Mouse (Mus musculus): ENCODE measurements around the gene Esrra. TPM values are rescaled to one million over a fixed set of nuclear protein-coding genes. Genes with fewer than 3 reads are reported as not detected.
A peak's percentile ranks its signal among the peaks of the same experiment; 100 is the strongest.
"Not testable (repeated sequence)": the region's sequence is repeated elsewhere in the genome, so short reads cannot be mapped to it uniquely, and the experiment has no call there.

Esrra gene
- polyA plus RNA-seq, 1 experiment from 2014 or later = 23.0 TPM

- H3K4me3 ChIP-seq (replicated peaks; ENCODE audit: low read depth, low read length) = no peak overlapping the region
- peaks cover 24% of the 10 kb centered on the region for H3K36me3 ChIP-seq (ENCODE audit: insufficient read depth, low read length)
- H3K9ac ChIP-seq (ENCODE audit: low read depth, low read length) = no peak overlapping the region
- H3K9me3 ChIP-seq (replicated peaks; ENCODE audit: low read length) = no peaks in the 10 kb centered on the region
- DNase-seq (ENCODE audit: low spot score) (no peak), ATAC-seq (replicated peaks; ENCODE audit: low FRiP score, low read depth) (no peak)
- H3K4me1 ChIP-seq (replicated peaks; ENCODE audit: insufficient read depth, low read length) = peaks cover 14% of the 10 kb centered on the region
- no peak overlapping the region for H3K4me2 ChIP-seq (ENCODE audit: low read length)
- no peaks in the 10 kb centered on the region for H3K27me3 ChIP-seq (ENCODE audit: insufficient read depth, low read length)
- WGBS = 89% methylated on average over 15 of the region's 15 CpGs
- H3K27ac ChIP-seq = no peak overlapping the region
- no peak for TF ChIP-seq CTCF (IDR thresholded peaks at IDR 0.05; ENCODE audit: low read depth)
Observed at GRCm38 (mm10) chr19:6912205-6912970, 9.2 kb downstream of the Esrra start.

GRCm38 (mm10) chr19:6911101-6912074, 10.2 kb downstream of the Esrra start:
- ATAC-seq (replicated peaks; ENCODE audit: low FRiP score, low read depth) (no peak), DNase-seq (ENCODE audit: low spot score) (no peak)
- 0 out of 2 replicates have a peak overlapping the region, but pooled peaks have one; percentile 18 for H3K9ac ChIP-seq (ENCODE audit: low read depth, low read length)
- peaks cover 32% of the 10 kb centered on the region for H3K36me3 ChIP-seq (ENCODE audit: insufficient read depth, low read length)
- H3K27me3 ChIP-seq (ENCODE audit: insufficient read depth, low read length) = no peaks in the 10 kb centered on the region
- no peak overlapping the region for H3K27ac ChIP-seq
- TF ChIP-seq CTCF (IDR thresholded peaks at IDR 0.05; ENCODE audit: low read depth) = no peak
- H3K9me3 ChIP-seq (replicated peaks; ENCODE audit: low read length) = no peaks in the 10 kb centered on the region
- peaks cover 15% of the 10 kb centered on the region for H3K4me1 ChIP-seq (replicated peaks; ENCODE audit: insufficient read depth, low read length)
- H3K4me3 ChIP-seq (replicated peaks; ENCODE audit: low read depth, low read length) = no peak overlapping the region
- WGBS = 86% methylated on average over 19 of the region's 19 CpGs
- peak overlapping the region; percentile 61 for H3K4me2 ChIP-seq (ENCODE audit: low read length)

GRCm38 (mm10) chr19:6910306-6910705, 11.3 kb downstream of the Esrra start:
- DNase-seq (ENCODE audit: low spot score) = peak; percentile 72
- peak overlapping the region; percentile 98 for H3K27ac ChIP-seq
- TF ChIP-seq CTCF (IDR thresholded peaks at IDR 0.05; ENCODE audit: low read depth) = peak; percentile 3; the same call in 1 of the 2 replicates
- WGBS = 1% methylated on average over 30 of the region's 30 CpGs
- not testable (repeated sequence) for H3K9me3 ChIP-seq (replicated peaks; ENCODE audit: low read length); H3K27me3 ChIP-seq (ENCODE audit: insufficient read depth, low read length)
- peak overlapping the region; percentile 52 for H3K4me3 ChIP-seq (replicated peaks; ENCODE audit: low read depth, low read length)
- peak overlapping the region; percentile 58 for H3K9ac ChIP-seq (ENCODE audit: low read depth, low read length)
- ATAC-seq (replicated peaks; ENCODE audit: low FRiP score, low read depth) = peak; percentile 4; the same call in 1 of the 2 replicates
- peak overlapping the region; percentile 61 for H3K4me2 ChIP-seq (ENCODE audit: low read length)
- peaks cover 15% of the 10 kb centered on the region for H3K4me1 ChIP-seq (replicated peaks; ENCODE audit: insufficient read depth, low read length)
- H3K36me3 ChIP-seq (ENCODE audit: insufficient read depth, low read length) = peaks cover 37% of the 10 kb centered on the region

DNA sequence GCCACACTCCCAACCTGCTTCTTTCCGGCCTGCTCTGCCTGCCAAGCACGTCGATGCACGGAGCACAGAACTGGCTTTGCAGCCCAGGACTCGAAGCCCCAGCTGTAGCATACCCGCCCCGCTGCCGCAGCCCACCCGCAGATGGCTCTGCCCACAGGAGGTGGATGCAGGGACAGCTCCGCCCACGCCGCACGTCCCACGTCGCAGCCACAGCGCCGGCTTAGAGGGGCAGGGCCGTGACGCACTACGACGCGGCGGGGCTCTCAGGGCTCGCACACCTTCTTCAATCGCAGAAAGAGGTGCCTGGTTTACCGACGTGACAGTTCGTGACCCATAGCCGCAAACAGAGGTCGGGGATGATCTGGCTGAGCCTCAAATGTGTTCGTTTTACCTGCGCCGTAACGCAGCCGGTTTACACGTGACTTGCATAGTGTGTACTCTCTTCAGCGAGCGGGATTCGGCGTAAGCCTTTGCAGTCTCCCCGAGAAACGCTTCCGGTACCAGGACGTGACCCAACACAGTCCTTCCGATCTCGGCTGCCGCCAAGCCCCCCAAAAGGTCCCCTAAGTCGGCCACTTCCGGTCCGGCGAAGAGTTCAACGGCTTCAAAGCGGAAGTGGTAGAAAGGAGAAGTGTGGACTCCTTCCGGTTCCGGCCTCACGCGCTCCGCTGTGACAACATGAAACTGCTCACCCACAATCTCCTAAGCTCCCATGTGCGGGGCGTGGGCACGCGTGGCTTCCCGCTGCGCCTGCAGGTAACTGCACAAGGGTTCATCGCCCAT, 11.9 kb downstream of the Esrra start, which contains the start of the genes Trmt112 and Prdx5:
Gene Trmt112, plus strand, starts transcription at position 192 of the 783 bp plus-strand sequence.
Gene Prdx5, minus strand, starts transcription at position 600 of the 783 bp plus-strand sequence.
- TF ChIP-seq CTCF (IDR thresholded peaks at IDR 0.05; ENCODE audit: low read depth) = peak; percentile 30; the same call in 1 of the 2 replicates
- peaks cover 15% of the 10 kb centered on the region for H3K4me1 ChIP-seq (replicated peaks; ENCODE audit: insufficient read depth, low read length)
- under 1% methylated on average over 65 of the region's 65 CpGs for WGBS
- H3K27ac ChIP-seq = peak within 1 kb of the TSS; percentile 98
- peak; percentile 98 for DNase-seq (ENCODE audit: low spot score)
- peak; percentile 82 for ATAC-seq (replicated peaks; ENCODE audit: low FRiP score, low read depth)
- peak within 1 kb of the TSS; percentile 52 for H3K4me3 ChIP-seq (replicated peaks; ENCODE audit: low read depth, low read length)
- peak within 1 kb of the TSS; percentile 58 for H3K9ac ChIP-seq (ENCODE audit: low read depth, low read length)
- H3K4me2 ChIP-seq (ENCODE audit: low read length) = peak within 1 kb of the TSS; percentile 61
- no peaks in the 10 kb centered on the region for H3K27me3 ChIP-seq (ENCODE audit: insufficient read depth, low read length)
- H3K9me3 ChIP-seq (replicated peaks; ENCODE audit: low read length) = no peaks in the 10 kb centered on the region
- H3K36me3 ChIP-seq (ENCODE audit: insufficient read depth, low read length) = peaks cover 42% of the 10 kb centered on the region

GRCm38 (mm10) chr19:6909021-6909420, 12.6 kb downstream of the Esrra start:
- Histone ChIP-seq H3K4me3 (replicated peaks; ENCODE audit: low read depth, low read length) (peak overlapping the region; percentile 52), H3K4me1 (replicated peaks; ENCODE audit: insufficient read depth, low read length) (peaks cover 15% of the 10 kb centered on the region), H3K4me2 (ENCODE audit: low read length) (peak overlapping the region; percentile 61), H3K36me3 (ENCODE audit: insufficient read depth, low read length) (peaks cover 46% of the 10 kb centered on the region), H3K9ac (ENCODE audit: low read depth, low read length) (peak overlapping the region; percentile 58), H3K27ac (peak overlapping the region; percentile 98), H3K9me3 (replicated peaks; ENCODE audit: low read length) (no peaks in the 10 kb centered on the region), H3K27me3 (ENCODE audit: insufficient read depth, low read length) (no peaks in the 10 kb centered on the region)
- peak; percentile 32 for DNase-seq (ENCODE audit: low spot score)
- WGBS = 6% methylated on average over 11 of the region's 11 CpGs
- no peak for TF ChIP-seq CTCF (IDR thresholded peaks at IDR 0.05; ENCODE audit: low read depth)
- ATAC-seq (replicated peaks; ENCODE audit: low FRiP score, low read depth) = no peak

All from kidney, postnatal 0 days (tissue).